Mouse (Mus musculus): ENCODE results near the gene Gmeb1. TPM values are rescaled to one million over a fixed set of nuclear protein-coding genes. Genes with fewer than 3 reads are reported as not detected.

Gmeb1 gene
- total and polyA plus RNA-seq, 3 experiments, result 9.9 to 29.6 TPM; not detected in 1

GRCm38 (mm10) chr4:132309849-132310472 is 48.6 kb upstream of the Gmeb1 start:
- DNase-seq (ENCODE audit: low read depth, low spot score), result peak; percentile 81
- Histone ChIP-seq H3K4me3 (ENCODE audit: control insufficient read depth in 1 of 2, insufficient read depth in 1 of 2, low read depth in 2 of 2, low read length in 2 of 2) (peak overlapping the region; percentile 52 to 89), H3K4me1 (ENCODE audit: control insufficient read depth in 1 of 2, insufficient read depth in 2 of 2, low read length in 2 of 2) (peaks cover 0 to 14% of the 10 kb centered on the region in 2 experiments; a peak in 2 of 4 replicates), H3K9me3 (replicated peaks; ENCODE audit: insufficient read depth, low read length) (no peaks in the 10 kb centered on the region), H3K27ac (ENCODE audit: control insufficient read depth, low read depth, low read length) (peak overlapping the region; percentile 98), H3K27me3 (ENCODE audit: control insufficient read depth in 1 of 2, insufficient read depth in 2 of 2, low read length in 2 of 2) (no peaks in the 10 kb centered on the region), H3K9ac (ENCODE audit: control insufficient read depth, low read depth, low read length, poor library complexity, severe bottlenecking) (peak overlapping the region; percentile 98), H3K36me3 (ENCODE audit: control insufficient read depth in 1 of 2, insufficient read depth in 2 of 2, low read length in 2 of 2) (peaks cover 12 to 22% of the 10 kb centered on the region in 2 experiments), H3K79me2 (ENCODE audit: control insufficient read depth, insufficient read depth, low read length, poor library complexity) (peaks cover 18% of the 10 kb centered on the region)
- peak; percentile 66; the same call in 1 of the 2 replicates for TF ChIP-seq MXI1 (IDR thresholded peaks at IDR 0.05; ENCODE audit: low read depth, low read length)
- TF ChIP-seq CTCF (IDR thresholded peaks at IDR 0.05 in 2 of 3, conservative IDR thresholded peaks at IDR 0.05 in 1 of 3; ENCODE audit: control insufficient read depth in 1 of 3, insufficient read depth in 1 of 3, low read depth in 2 of 3, low read length in 3 of 3, poor library complexity in 1 of 3, severe bottlenecking in 1 of 3), result peak in 2 of 3 experiments; percentile 55 to 68; a peak in 4 of 6 replicates
- peak; percentile 13; the same call in 1 of the 2 replicates for TF ChIP-seq SIN3A (IDR thresholded peaks at IDR 0.05; ENCODE audit: low read length)
- TF ChIP-seq POLR2A (IDR thresholded peaks at IDR 0.05; ENCODE audit: control insufficient read depth in 1 of 2, insufficient read depth in 1 of 2, low read depth in 1 of 2, low read length in 2 of 2, poor library complexity in 1 of 2), result peak; percentile 29 to 37; a peak in 2 of 4 replicates
- no peak for TF ChIP-seq BHLHE40 (IDR thresholded peaks at IDR 0.05; ENCODE audit: borderline replicate concordance, low read depth, low read length)
- peak; percentile 36; the same call in 1 of the 2 replicates for TF ChIP-seq TBP (IDR thresholded peaks at IDR 0.05; ENCODE audit: low read depth, low read length)

- Histone ChIP-seq H3K4me3 (ENCODE audit: control insufficient read depth in 1 of 2, insufficient read depth in 1 of 2, low read depth in 2 of 2, low read length in 2 of 2) (peak overlapping the region; percentile 52 to 89), H3K27me3 (ENCODE audit: control insufficient read depth in 1 of 2, insufficient read depth in 2 of 2, low read length in 2 of 2) (no peaks in the 10 kb centered on the region), H3K36me3 (ENCODE audit: control insufficient read depth in 1 of 2, insufficient read depth in 2 of 2, low read length in 2 of 2) (peaks cover 12 to 22% of the 10 kb centered on the region in 2 experiments), H3K9me3 (replicated peaks; ENCODE audit: insufficient read depth, low read length) (no peaks in the 10 kb centered on the region), H3K9ac (ENCODE audit: control insufficient read depth, low read depth, low read length, poor library complexity, severe bottlenecking) (peak overlapping the region; percentile 98), H3K79me2 (ENCODE audit: control insufficient read depth, insufficient read depth, low read length, poor library complexity) (peaks cover 18% of the 10 kb centered on the region), H3K27ac (ENCODE audit: control insufficient read depth, low read depth, low read length) (peak overlapping the region; percentile 98), H3K4me1 (ENCODE audit: control insufficient read depth in 1 of 2, insufficient read depth in 2 of 2, low read length in 2 of 2) (peaks cover 0 to 16% of the 10 kb centered on the region in 2 experiments; a peak in 2 of 4 replicates)
- peak; percentile 75 for DNase-seq (ENCODE audit: low read depth, low spot score)
- TF ChIP-seq ZNF384 (IDR thresholded peaks at IDR 0.05; ENCODE audit: low read depth, low read length) (0 out of 2 replicates have a peak, but pooled peaks have one; percentile 35), ZMIZ1 (IDR thresholded peaks at IDR 0.05; ENCODE audit: low read depth, low read length) (peak; percentile 68), GATA1 (IDR thresholded peaks at IDR 0.05; ENCODE audit: low read depth, low read length) (peak; percentile 72), CHD2 (IDR thresholded peaks at IDR 0.05; ENCODE audit: low read length) (no peak), ELF1 (IDR thresholded peaks at IDR 0.05; ENCODE audit: low read depth, low read length) (0 out of 2 replicates have a peak, but pooled peaks have one; percentile 22), MAFK (IDR thresholded peaks at IDR 0.05; ENCODE audit: borderline replicate concordance, low read depth, low read length) (peak; percentile 82; the same call in 1 of the 2 replicates), EP300 (IDR thresholded peaks at IDR 0.05; ENCODE audit: low read depth in 1 of 2, low read length in 2 of 2) (peak; percentile 72), RAD21 (IDR thresholded peaks at IDR 0.05; ENCODE audit: low read depth, low read length) (no peak), TAL1 (IDR thresholded peaks at IDR 0.05; ENCODE audit: low read length) (peak; percentile 81), GABPA (IDR thresholded peaks at IDR 0.05; ENCODE audit: low read depth, low read length) (no peak), POLR2AphosphoS5 (IDR thresholded peaks at IDR 0.05; ENCODE audit: borderline replicate concordance, low read depth, low read length) (no peak), MAZ (IDR thresholded peaks at IDR 0.05; ENCODE audit: low read depth, low read length) (no peak), TBP (IDR thresholded peaks at IDR 0.05; ENCODE audit: low read depth, low read length) (0 out of 2 replicates have a peak, but pooled peaks have one; percentile 9), MYB (IDR thresholded peaks at IDR 0.05; ENCODE audit: low read depth, low read length) (peak; percentile 54; the same call in 1 of the 2 replicates), JUND (IDR thresholded peaks at IDR 0.05; ENCODE audit: low read depth, low read length) (no peak), MAX (IDR thresholded peaks at IDR 0.05; ENCODE audit: low read length) (peak; percentile 51; the same call in 1 of the 2 replicates), USF2 (IDR thresholded peaks at IDR 0.05; ENCODE audit: borderline replicate concordance in 1 of 2, insufficient read depth in 1 of 2, low read depth in 1 of 2, low read length in 2 of 2) (0 out of 4 replicates have a peak, but pooled peaks of 1 of the 2 experiments have one; percentile 5), ZC3H11A (IDR thresholded peaks at IDR 0.05; ENCODE audit: low read depth, low read length) (no peak), BHLHE40 (IDR thresholded peaks at IDR 0.05; ENCODE audit: borderline replicate concordance, low read depth, low read length) (peak; percentile 59; the same call in 1 of the 2 replicates), ZKSCAN1 (IDR thresholded peaks at IDR 0.05; ENCODE audit: low read depth, low read length) (no peak), ETS1 (IDR thresholded peaks at IDR 0.05; ENCODE audit: low read depth, low read length) (peak; percentile 81), MEF2A (IDR thresholded peaks at IDR 0.05; ENCODE audit: extremely low read depth, insufficient replicate concordance, low read depth, low read length, poor library complexity, severe bottlenecking) (no peak), E2F4 (IDR thresholded peaks at IDR 0.05; ENCODE audit: borderline replicate concordance, low read depth, low read length) (no peak), SMC3 (IDR thresholded peaks at IDR 0.05; ENCODE audit: low read depth, low read length) (peak; percentile 9; the same call in 1 of the 2 replicates)
Measured at GRCm38 (mm10) chr4:132309140-132309848, 47.9 kb upstream of the Gmeb1 start.

All from MEL (cell line).